Mouse (Mus musculus) MEL (cell line): Measurements from ENCODE around the gene Macrod2. TPM values are rescaled to one million over a fixed set of nuclear protein-coding genes. Genes with fewer than 3 reads are reported as not detected.

Experiments used
- DNase-seq: peaks from one replicate; pipeline ENCODE4 v3.0.0; 2011; ENCODE audit warnings: low read depth, low spot score
- H3K27ac ChIP-seq: 2 replicates; pipeline ENCODE4 v1.5.1; 2012; ENCODE audit warnings: low read depth, mild to moderate bottlenecking, control low read depth, low read length, moderate library complexity; ENCODE audit not compliant: control insufficient read depth
- H3K27me3 ChIP-seq, 2 experiments: fragments of 150-350 bp in 1 of 2; sonication (generic) in 1 of 2; 2 replicates each; pipeline ENCODE4 v1.6.1; 2012; ENCODE audit warnings: low read length in 2 of 2, mild to moderate bottlenecking in 2 of 2, improper control_type of control experiment in 1 of 2, moderate library complexity in 1 of 2; ENCODE audit not compliant: insufficient read depth in 2 of 2, control insufficient read depth in 1 of 2
- H3K36me3 ChIP-seq, 2 experiments: 2 replicates each; pipeline ENCODE4 v1.6.1; 2012 to 2014; ENCODE audit warnings: low read length in 2 of 2, improper control_type of control experiment in 1 of 2, inconsistent platforms in 1 of 2, mild to moderate bottlenecking in 1 of 2; ENCODE audit not compliant: insufficient read depth in 2 of 2, control insufficient read depth in 1 of 2
- H3K4me1 ChIP-seq, 2 experiments: fragments of 150-350 bp in 1 of 2; sonication (generic) in 1 of 2; 2 replicates each; pipeline ENCODE4 v1.6.1; 2012; ENCODE audit warnings: low read length in 2 of 2, improper control_type of control experiment in 1 of 2, mild to moderate bottlenecking in 1 of 2; ENCODE audit not compliant: insufficient read depth in 2 of 2, control insufficient read depth in 1 of 2
- H3K4me3 ChIP-seq, 2 experiments: fragments of 150-350 bp in 1 of 2; sonication (generic) in 1 of 2; 2 replicates each; pipeline ENCODE4 v1.5.1; 2012; ENCODE audit warnings: low read depth in 2 of 2, low read length in 2 of 2, mild to moderate bottlenecking in 2 of 2, moderate library complexity in 2 of 2, control low read depth in 1 of 2, improper control_type of control experiment in 1 of 2; ENCODE audit not compliant: control insufficient read depth in 1 of 2, insufficient read depth in 1 of 2
- H3K79me2 ChIP-seq: 2 replicates; pipeline ENCODE4 v1.6.1; 2012; ENCODE audit warnings: mild to moderate bottlenecking, low read length, moderate library complexity; ENCODE audit not compliant: control insufficient read depth, poor library complexity, insufficient read depth
- H3K9ac ChIP-seq: 2 replicates; pipeline ENCODE4 v1.6.1; 2012; ENCODE audit warnings: low read depth, mild to moderate bottlenecking, control low read depth, low read length, moderate library complexity; ENCODE audit not compliant: control insufficient read depth, poor library complexity, severe bottlenecking
- H3K9me3 ChIP-seq: fragments of 150-350 bp; sonication (generic); replicated peaks from 2 replicates; pipeline ENCODE4 v1.6.1; 2012; ENCODE audit warnings: mild to moderate bottlenecking, low read length, improper control_type of control experiment, moderate library complexity; ENCODE audit not compliant: insufficient read depth
- BHLHE40 ChIP-seq: IDR thresholded peaks from 2 replicates; pipeline ENCODE4 v1.6.1; 2012; ENCODE audit warnings: low read depth, mild to moderate bottlenecking, inconsistent platforms, low read length, improper control_type of control experiment, borderline replicate concordance
- CHD1 ChIP-seq: IDR thresholded peaks from 2 replicates; pipeline ENCODE4 v1.6.1; 2012; ENCODE audit warnings: low read depth, mild to moderate bottlenecking, inconsistent platforms, low read length, improper control_type of control experiment
- CHD2 ChIP-seq: IDR thresholded peaks from 2 replicates; pipeline ENCODE4 v1.6.1; 2011; ENCODE audit warnings: low read length, improper control_type of control experiment
- CTCF ChIP-seq, 3 experiments: IDR thresholded peaks in 2 of 3; conservative IDR thresholded peaks in 1 of 3; 2 replicates each; pipeline ENCODE4 v1.5.1; 2011 to 2012; ENCODE audit warnings: low read length in 3 of 3, low read depth in 2 of 3, mild to moderate bottlenecking in 2 of 3, improper control_type of control experiment in 1 of 3, inconsistent platforms in 1 of 3, mixed read lengths in 1 of 3, moderate library complexity in 1 of 3; ENCODE audit not compliant: control insufficient read depth in 1 of 3, insufficient read depth in 1 of 3, poor library complexity in 1 of 3, severe bottlenecking in 1 of 3
- E2F4 ChIP-seq: IDR thresholded peaks from 2 replicates; pipeline ENCODE4 v1.6.1; 2011; ENCODE audit warnings: low read depth, low read length, improper control_type of control experiment, borderline replicate concordance
- ETS1 ChIP-seq: IDR thresholded peaks from 2 replicates; pipeline ENCODE4 v1.6.1; 2012; ENCODE audit warnings: low read depth, mild to moderate bottlenecking, inconsistent platforms, low read length, improper control_type of control experiment, moderate library complexity
- GABPA ChIP-seq: IDR thresholded peaks from 2 replicates; pipeline ENCODE4 v1.6.1; 2012; ENCODE audit warnings: low read depth, mild to moderate bottlenecking, inconsistent platforms, low read length, improper control_type of control experiment, moderate library complexity
- HCFC1 ChIP-seq: IDR thresholded peaks from 2 replicates; pipeline ENCODE4 v1.6.1; 2012; ENCODE audit warnings: low read depth, mild to moderate bottlenecking, inconsistent platforms, low read length, improper control_type of control experiment, moderate library complexity
- JUND ChIP-seq: IDR thresholded peaks from 2 replicates; pipeline ENCODE4 v1.6.1; 2011; ENCODE audit warnings: low read depth, mild to moderate bottlenecking, improper control_type of control experiment, low read length
- MEF2A ChIP-seq: IDR thresholded peaks from 2 replicates; pipeline ENCODE4 v1.6.1; 2014; ENCODE audit warnings: low read depth, mild to moderate bottlenecking, inconsistent platforms, low read length, improper control_type of control experiment; ENCODE audit not compliant: poor library complexity, insufficient replicate concordance, severe bottlenecking; ENCODE audit errors: extremely low read depth
- MYB ChIP-seq: IDR thresholded peaks from 2 replicates; pipeline ENCODE4 v1.6.1; 2011; ENCODE audit warnings: mild to moderate bottlenecking, low read depth, low read length, improper control_type of control experiment
- MYC ChIP-seq: IDR thresholded peaks from 2 replicates; pipeline ENCODE4 v1.6.1; 2011; ENCODE audit warnings: low read depth, mild to moderate bottlenecking, low read length, improper control_type of control experiment, moderate library complexity
- NRF1 ChIP-seq: IDR thresholded peaks from 2 replicates; pipeline ENCODE4 v1.6.1; 2014; ENCODE audit warnings: low read depth, mild to moderate bottlenecking, inconsistent platforms, low read length, improper control_type of control experiment, moderate library complexity; ENCODE audit not compliant: poor library complexity, insufficient read depth, severe bottlenecking
- POLR2A ChIP-seq, 2 experiments: IDR thresholded peaks; 2 replicates each; pipeline ENCODE4 v1.6.1; 2011 to 2012; ENCODE audit warnings: low read length in 2 of 2, mild to moderate bottlenecking in 2 of 2, control low read depth in 1 of 2, improper control_type of control experiment in 1 of 2, low read depth in 1 of 2, moderate library complexity in 1 of 2; ENCODE audit not compliant: control insufficient read depth in 1 of 2, insufficient read depth in 1 of 2, poor library complexity in 1 of 2
- POLR2AphosphoS5 ChIP-seq: IDR thresholded peaks from 2 replicates; pipeline ENCODE4 v1.6.1; 2012; ENCODE audit warnings: low read depth, borderline replicate concordance, mild to moderate bottlenecking, inconsistent platforms, low read length, moderate library complexity, mixed read lengths
- RAD21 ChIP-seq: IDR thresholded peaks from 2 replicates; pipeline ENCODE4 v1.6.1; 2011; ENCODE audit warnings: mild to moderate bottlenecking, low read depth, low read length, improper control_type of control experiment
- SMC3 ChIP-seq: IDR thresholded peaks from 2 replicates; pipeline ENCODE4 v1.6.1; 2011; ENCODE audit warnings: low read depth, low read length, improper control_type of control experiment
- TBP ChIP-seq: IDR thresholded peaks from 2 replicates; pipeline ENCODE4 v1.8.0; 2011; ENCODE audit warnings: low read depth, low read length, improper control_type of control experiment
- UBTF ChIP-seq: IDR thresholded peaks from 2 replicates; pipeline ENCODE4 v1.6.1; 2012; ENCODE audit warnings: low read depth, mild to moderate bottlenecking, inconsistent platforms, low read length, improper control_type of control experiment, moderate library complexity, borderline replicate concordance; ENCODE audit not compliant: insufficient read depth
- USF1 ChIP-seq: IDR thresholded peaks from 2 replicates; pipeline ENCODE4 v1.6.1; 2014; ENCODE audit warnings: low read depth, mild to moderate bottlenecking, inconsistent platforms, low read length, improper control_type of control experiment, moderate library complexity
- USF2 ChIP-seq, 2 experiments: IDR thresholded peaks; 2 replicates each; pipeline ENCODE4 v1.6.1; 2011 to 2012; ENCODE audit warnings: improper control_type of control experiment in 2 of 2, low read length in 2 of 2, borderline replicate concordance in 1 of 2, inconsistent platforms in 1 of 2, low read depth in 1 of 2, mild to moderate bottlenecking in 1 of 2; ENCODE audit not compliant: insufficient read depth in 1 of 2
- ZC3H11A ChIP-seq: IDR thresholded peaks from 2 replicates; pipeline ENCODE4 v1.6.1; 2012; ENCODE audit warnings: low read depth, mild to moderate bottlenecking, inconsistent platforms, low read length, improper control_type of control experiment
- polyA plus RNA-seq, 2 experiments: library from polyadenylated mRNA; stranded (reverse) in 1 of 2; unstranded in 1 of 2; fragments of >175 nt in 1 of 2; fragments of >200 nt in 1 of 2; gene quantifications; 2 replicates each; pipeline versions ENCODE4 v1.2.1 to v1.2.4; 2012; ENCODE audit warnings: low replicate concordance in 2 of 2, low read depth in 1 of 2; ENCODE audit not compliant: insufficient read length in 2 of 2, insufficient read depth in 1 of 2, missing spikeins in 1 of 2
- total RNA-seq: library from RNA; depleted of rRNA; stranded (reverse); fragments of 300-350 nt; gene quantifications from 2 replicates; pipeline ENCODE4 v1.2.3, GENCODE M21; 2012

Gene Macrod2
- total and polyA plus RNA-seq, 3 experiments, result not detected

DNA sequence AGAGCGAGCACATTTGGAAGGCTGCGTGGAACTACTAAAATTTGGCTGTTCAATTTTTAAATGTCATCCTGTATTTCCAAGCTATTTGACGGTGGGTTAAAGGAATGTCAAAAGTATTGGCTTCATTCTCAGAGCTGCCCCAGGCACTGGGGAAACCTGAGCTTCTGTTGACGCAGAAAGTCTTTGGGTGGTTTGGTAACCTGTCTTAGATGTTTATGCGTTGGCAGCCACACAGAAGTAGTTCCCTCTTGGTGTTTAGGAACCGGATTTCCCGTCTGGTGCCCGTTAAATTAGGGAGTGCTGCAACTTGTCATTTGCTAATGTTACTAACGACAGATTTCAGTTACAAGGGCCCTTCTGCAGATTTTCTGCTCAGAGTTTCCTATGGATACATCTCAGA lies 1837.7 kb downstream of the Macrod2 start:
- no peak for DNase-seq

DNA sequence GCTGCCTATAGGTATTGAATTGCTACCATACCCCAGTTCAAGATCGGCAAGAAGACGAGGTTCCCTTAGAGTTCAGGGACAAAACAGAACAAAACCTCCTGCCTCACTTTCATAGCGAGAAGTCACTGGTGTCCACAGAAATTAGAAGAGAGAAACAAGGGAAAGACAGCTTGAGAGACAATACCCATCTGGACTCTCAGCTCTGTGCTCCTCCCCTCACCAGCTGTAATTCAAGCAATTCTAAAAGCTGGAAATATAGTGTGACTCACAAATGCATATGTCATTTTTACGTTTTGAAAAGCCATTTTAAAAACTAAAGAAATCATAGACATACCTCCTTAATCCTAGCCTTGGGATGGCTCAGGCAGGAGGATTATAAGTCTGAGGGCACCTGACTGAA lies 1848.4 kb downstream of the Macrod2 start:
- no peaks in the 10 kb centered on the region for H3K9me3 ChIP-seq
- H3K4me1 ChIP-seq, result no peaks in the 10 kb centered on the region
- H3K27ac ChIP-seq, result no peak overlapping the region
- DNase-seq, result no peak
- no peaks in the 10 kb centered on the region for H3K27me3 ChIP-seq
- H3K9ac ChIP-seq, result no peak overlapping the region
- no peak overlapping the region for H3K4me3 ChIP-seq
- TF ChIP-seq POLR2A (IDR thresholded peaks at IDR 0.05; ENCODE audit: control insufficient read depth in 1 of 2, insufficient read depth in 1 of 2, low read depth in 1 of 2, low read length in 2 of 2, poor library complexity in 1 of 2), result no peak
- no peak for TF ChIP-seq RAD21
- no peak for TF ChIP-seq CHD2
- no peak for TF ChIP-seq TBP
- TF ChIP-seq POLR2AphosphoS5, result no peak
- no peak for TF ChIP-seq GABPA
- no peak for TF ChIP-seq JUND
- H3K79me2 ChIP-seq, result no peaks in the 10 kb centered on the region
- H3K36me3 ChIP-seq, result no peaks in the 10 kb centered on the region

More for the DNA sequence above, 1837.7 kb downstream of the Macrod2 start:
- TF ChIP-seq CHD1, result no peak
- no peak for TF ChIP-seq JUND
- no peak for TF ChIP-seq SMC3
- TF ChIP-seq NRF1, result no peak
- no peak for TF ChIP-seq USF1
- TF ChIP-seq BHLHE40, result no peak
- no peak for TF ChIP-seq ZC3H11A
- no peak for TF ChIP-seq ETS1
- no peak for TF ChIP-seq HCFC1
- no peak for TF ChIP-seq MYB
- no peak for TF ChIP-seq CHD2
- TF ChIP-seq UBTF, result no peak
- no peak for TF ChIP-seq MYC
- no peak for TF ChIP-seq MEF2A
- TF ChIP-seq TBP, result no peak
- TF ChIP-seq USF2 (IDR thresholded peaks at IDR 0.05; ENCODE audit: borderline replicate concordance in 1 of 2, insufficient read depth in 1 of 2, low read depth in 1 of 2, low read length in 2 of 2), result no peak
- no peak for TF ChIP-seq CTCF (IDR thresholded peaks at IDR 0.05 in 2 of 3, conservative IDR thresholded peaks at IDR 0.05 in 1 of 3; ENCODE audit: control insufficient read depth in 1 of 3, insufficient read depth in 1 of 3, low read depth in 2 of 3, low read length in 3 of 3, poor library complexity in 1 of 3, severe bottlenecking in 1 of 3)
- no peak for TF ChIP-seq E2F4
- Histone ChIP-seq H3K79me2 (no peaks in the 10 kb centered on the region), H3K9ac (no peak overlapping the region), H3K27ac (no peak overlapping the region), H3K9me3 (no peaks in the 10 kb centered on the region), H3K27me3 (no peaks in the 10 kb centered on the region), H3K4me3 (no peak overlapping the region), H3K4me1 (no peaks in the 10 kb centered on the region), H3K36me3 (no peaks in the 10 kb centered on the region)
